Mouse (Mus musculus) erythroblast, adult 5-6 weeks (primary cell): Measurements from ENCODE around the gene Nnat. TPM values are rescaled to one million over a fixed set of nuclear protein-coding genes. Genes with fewer than 3 reads are reported as not detected.

Source experiments
- ATAC-seq: replicated peaks from 2 replicates; pipeline ENCODE4 v1.8.0; 2016; ENCODE audit warnings: moderate number of reproducible peaks, mild to moderate bottlenecking, moderate TSS enrichment, inconsistent platforms; ENCODE audit not compliant: poor library complexity, low FRiP score, severe bottlenecking
- total RNA-seq, 2 experiments: library from RNA; stranded (forward) in 1 of 2; stranded (reverse) in 1 of 2; fragments of 150-400 nt in 1 of 2; fragments of 200-764, 138-1000 nt in 1 of 2; gene quantifications; 2 replicates each; pipeline versions ENCODE4 v1.2.3 to v1.2.4; 2015 to 2017; ENCODE audit warnings: low replicate concordance in 2 of 2

Gene Nnat
- total RNA-seq (2015; ENCODE audit: low replicate concordance) (not detected in 2 replicates), total RNA-seq (2017; ENCODE audit: low replicate concordance) (not detected in 2 replicates)

GRCm38 (mm10) chr2:157559858-157560257 is at the start of gene Nnat:
Nnat (plus strand) TSS chr2:157560078.
- no peak for ATAC-seq

GRCm38 (mm10) chr2:157512859-157513258 is 47.0 kb upstream of the Nnat start:
- no peak for ATAC-seq

- ATAC-seq: no peak
Measured at GRCm38 (mm10) chr2:157513737-157514208, 46.1 kb upstream of the Nnat start.

DNA sequence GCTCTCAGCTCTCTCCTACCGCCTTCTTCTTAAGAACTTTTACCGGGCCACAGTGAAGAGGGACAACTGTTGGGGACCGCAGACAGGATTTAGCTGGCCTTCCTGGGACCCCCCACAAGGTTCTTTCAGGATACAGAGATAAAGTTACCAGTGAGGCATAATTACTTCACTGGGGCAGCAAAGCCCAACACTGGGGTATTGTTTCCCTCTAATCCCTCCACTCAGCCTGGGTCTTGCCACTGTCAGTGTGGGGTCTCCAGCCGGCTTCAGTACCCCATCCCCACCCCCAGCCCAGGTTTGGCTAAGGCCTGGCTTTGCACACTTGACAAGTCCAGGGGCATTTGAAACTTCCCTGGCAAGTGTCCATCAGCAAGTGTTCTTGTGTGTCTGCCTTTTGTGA is 45.5 kb upstream of the Nnat start:
- ATAC-seq: no peak

- no peak for ATAC-seq
Measured at GRCm38 (mm10) chr2:157517526-157517925, 42.4 kb upstream of the Nnat start.

GRCm38 (mm10) chr2:157518451-157518850 is 41.4 kb upstream of the Nnat start:
- no peak for ATAC-seq

- no peak for ATAC-seq
Measured at GRCm38 (mm10) chr2:157519452-157519851, 40.4 kb upstream of the Nnat start.

DNA sequence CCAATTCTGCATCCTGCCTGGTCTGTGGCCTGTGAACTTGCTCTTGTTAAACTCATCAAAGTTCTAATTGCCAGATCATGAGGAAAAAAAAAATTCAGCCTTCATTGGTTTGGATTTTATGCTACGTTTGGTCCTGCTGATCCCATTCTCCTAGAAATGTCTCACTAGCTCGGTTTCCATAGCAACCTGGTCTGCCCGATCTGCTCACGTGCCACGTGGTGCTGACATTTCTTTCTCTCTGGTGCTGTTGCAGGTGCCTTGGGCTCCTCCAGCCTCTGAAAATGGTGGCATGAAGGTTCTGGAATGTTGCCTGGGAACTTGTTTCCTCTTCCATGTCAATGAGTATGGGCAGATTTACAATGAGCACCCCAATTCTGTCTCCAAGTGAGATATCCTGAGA is 39.4 kb upstream of the Nnat start:
- ATAC-seq: no peak

GRCm38 (mm10) chr2:157522556-157522955 is 37.3 kb upstream of the Nnat start:
- no peak for ATAC-seq

DNA sequence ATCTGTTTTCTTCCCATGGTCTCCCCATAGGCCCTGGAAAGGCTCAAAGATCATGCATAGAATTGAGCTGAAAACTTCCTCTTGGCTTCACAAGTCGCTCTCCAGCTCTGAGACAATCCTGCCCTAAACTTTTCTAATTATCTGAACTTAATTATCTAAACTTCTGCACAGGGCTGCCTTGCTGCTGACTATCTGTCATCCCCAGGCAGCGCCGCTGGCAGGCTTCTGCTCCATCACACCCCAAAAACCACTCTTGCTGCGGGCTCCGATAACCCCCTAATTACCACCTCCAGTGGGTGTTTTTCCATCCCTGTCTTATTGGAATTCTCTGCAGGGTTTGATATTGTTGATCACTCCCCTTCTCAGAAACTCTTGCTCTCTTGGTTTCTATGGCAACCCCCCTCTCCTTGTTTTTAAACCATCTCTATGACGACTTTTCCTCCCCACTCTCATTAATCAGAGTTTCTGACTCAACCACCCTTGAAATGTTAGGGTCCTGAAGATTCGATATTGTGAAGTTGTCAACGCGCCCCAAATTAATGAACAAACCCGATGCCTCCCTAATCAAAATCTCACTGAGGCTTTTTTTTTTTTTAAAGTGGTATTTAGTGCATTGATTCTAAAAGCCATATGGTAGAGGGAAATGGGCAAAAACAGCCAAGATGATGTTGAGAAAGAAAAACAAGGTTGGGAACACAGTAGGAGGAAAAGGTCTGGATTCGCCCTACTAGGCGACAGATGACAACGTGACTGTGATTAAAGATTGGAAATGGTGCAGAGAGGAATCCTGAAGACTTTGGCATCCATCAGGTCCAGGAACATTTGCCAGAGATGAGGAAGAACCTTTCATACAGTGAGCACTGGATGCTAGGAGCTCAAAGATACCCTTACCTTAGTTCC is 29.6 kb upstream of the Nnat start:
- ATAC-seq: no peak

GRCm38 (mm10) chr2:157531681-157532426 is 28.0 kb upstream of the Nnat start:
- ATAC-seq: no peak

DNA sequence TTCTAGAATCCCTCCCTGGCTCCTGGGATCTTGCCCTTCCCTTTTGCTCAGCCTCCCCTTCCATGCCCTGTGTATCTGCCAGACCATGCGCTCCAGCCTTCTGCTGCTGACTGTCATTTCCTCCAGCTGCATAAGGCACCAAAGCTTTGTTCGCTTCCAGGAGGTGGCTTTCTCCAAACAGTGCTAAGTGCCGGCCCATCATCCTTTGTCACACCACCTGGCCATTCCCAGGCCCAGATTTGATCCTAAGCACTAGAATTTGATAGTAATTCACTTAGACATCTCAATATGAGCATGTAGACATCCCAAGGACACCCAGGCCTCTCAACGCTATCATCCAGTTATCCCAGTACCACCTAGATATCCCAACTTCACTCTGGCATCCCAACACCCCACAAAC is 25.7 kb upstream of the Nnat start:
- ATAC-seq: no peak

GRCm38 (mm10) chr2:157536476-157537081 is 23.3 kb upstream of the Nnat start:
- no peak for ATAC-seq

- ATAC-seq: no peak
Measured at GRCm38 (mm10) chr2:157537118-157537517, 22.8 kb upstream of the Nnat start.

GRCm38 (mm10) chr2:157540073-157540952 is 19.6 kb upstream of the Nnat start:
- ATAC-seq: no peak

DNA sequence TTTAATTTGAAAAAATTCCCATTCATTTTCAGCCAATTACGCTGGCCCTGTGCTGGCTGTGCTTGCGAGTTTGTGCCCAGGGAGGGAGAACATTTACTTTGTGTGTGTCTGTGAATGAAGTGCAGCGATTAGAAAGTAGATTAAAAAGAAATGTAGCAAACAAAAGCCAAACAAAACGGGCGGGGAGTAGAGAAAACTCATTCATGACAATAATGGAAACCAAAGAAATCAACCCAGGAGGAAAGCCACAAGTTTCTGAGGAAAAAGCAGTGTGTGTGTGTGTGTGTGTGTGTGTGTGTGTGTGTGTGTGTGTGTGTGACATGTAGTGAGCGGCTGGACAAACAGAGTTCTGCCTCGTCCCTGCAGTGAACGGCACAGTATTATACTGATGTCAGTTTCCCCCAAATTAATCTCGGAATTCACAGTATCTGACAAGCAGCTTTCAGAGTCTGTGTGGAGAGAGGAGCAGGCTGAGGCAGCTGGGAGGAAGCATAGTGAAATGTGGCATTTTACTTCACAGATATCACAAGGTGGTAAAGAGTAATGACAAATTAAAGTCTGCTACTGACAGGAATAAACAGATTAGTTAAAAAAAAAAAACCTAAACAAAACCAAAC is 18.8 kb upstream of the Nnat start:
- no peak for ATAC-seq

GRCm38 (mm10) chr2:157541631-157542030 is 18.2 kb upstream of the Nnat start:
- no peak for ATAC-seq

- ATAC-seq: no peak
Measured at GRCm38 (mm10) chr2:157542415-157542814, 17.5 kb upstream of the Nnat start.

DNA sequence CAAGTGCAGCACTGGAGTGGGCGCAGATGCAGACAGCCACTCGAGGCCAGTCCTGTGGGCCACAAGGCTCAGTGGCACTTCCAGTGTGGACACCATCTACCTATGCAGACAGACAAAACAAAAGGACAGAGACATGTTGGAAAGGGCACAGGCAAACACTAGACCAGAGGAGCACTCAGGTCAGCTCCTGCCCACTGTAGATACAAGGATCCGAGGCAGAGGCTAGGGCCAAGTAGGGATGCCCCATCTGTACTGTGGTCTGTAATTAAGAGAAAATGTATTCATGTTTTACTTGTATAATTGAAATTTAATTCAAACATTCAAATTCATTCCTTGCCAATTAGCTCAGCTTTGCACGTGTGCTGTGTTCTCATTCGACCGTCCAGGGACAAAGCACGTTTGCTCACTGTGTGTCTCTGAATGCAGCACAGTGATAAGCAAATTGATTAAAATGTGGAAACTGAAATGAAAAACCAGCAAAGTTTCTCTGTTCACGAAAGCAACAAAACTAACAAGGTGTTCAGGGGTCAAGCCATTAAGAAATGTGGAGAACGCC is 15.5 kb upstream of the Nnat start:
- no peak for ATAC-seq
